Mouse (Mus musculus) urinary bladder, postnatal 36 days (tissue): ENCODE data around the gene Fbxw7.
"Not testable (repeated sequence)": the region's sequence is repeated elsewhere in the genome, so short reads cannot be mapped to it uniquely, and the experiment has no call there.

Source experiments
- DNase-seq, 2 experiments: peaks; one replicate each; pipeline ENCODE4 v3.0.0; 2022; ENCODE audit warnings: low spot score in 2 of 2, mixed read lengths in 1 of 2

Fbxw7 gene

GRCm38 (mm10) chr3:84826938-84827337 lies 11.9 kb downstream of the Fbxw7 start:
- no peak for DNase-seq

GRCm38 (mm10) chr3:84827617-84828016 lies 12.5 kb downstream of the Fbxw7 start:
- no peak for DNase-seq

- DNase-seq, result no peak
Observed at GRCm38 (mm10) chr3:84829366-84829765, 14.3 kb downstream of the Fbxw7 start.

- no peak for DNase-seq
Observed at GRCm38 (mm10) chr3:84836029-84836428, 21.0 kb downstream of the Fbxw7 start.

- no peak for DNase-seq
Observed at GRCm38 (mm10) chr3:84837984-84838383, 22.9 kb downstream of the Fbxw7 start.

GRCm38 (mm10) chr3:84839499-84839898 lies 24.4 kb downstream of the Fbxw7 start:
- no peak for DNase-seq

GRCm38 (mm10) chr3:84841271-84841670 lies 26.2 kb downstream of the Fbxw7 start:
- no peak for DNase-seq

- DNase-seq, result no peak
Observed at GRCm38 (mm10) chr3:84842793-84843192, 27.7 kb downstream of the Fbxw7 start.

- peak; percentile 30 to 32 for DNase-seq
Observed at GRCm38 (mm10) chr3:84843594-84843993, 28.5 kb downstream of the Fbxw7 start.

GRCm38 (mm10) chr3:84848798-84849197 lies 33.7 kb downstream of the Fbxw7 start:
- DNase-seq, result no peak

GRCm38 (mm10) chr3:84850418-84850817 lies 35.4 kb downstream of the Fbxw7 start:
- no peak for DNase-seq

- no peak for DNase-seq
Observed at GRCm38 (mm10) chr3:84851801-84852200, 36.7 kb downstream of the Fbxw7 start.

- peak in 1 of 2 experiments; percentile 18 for DNase-seq
Observed at GRCm38 (mm10) chr3:84852877-84853276, 37.8 kb downstream of the Fbxw7 start.

- DNase-seq, result no peak
Observed at GRCm38 (mm10) chr3:84854440-84854839, 39.4 kb downstream of the Fbxw7 start.

GRCm38 (mm10) chr3:84860669-84861068 lies 45.6 kb downstream of the Fbxw7 start:
- DNase-seq, result no peak

- not testable (repeated sequence) for DNase-seq
Observed at GRCm38 (mm10) chr3:84861817-84862216, 46.7 kb downstream of the Fbxw7 start.

GRCm38 (mm10) chr3:84865684-84866083 lies 50.6 kb downstream of the Fbxw7 start:
- DNase-seq, result no peak

- DNase-seq, result no peak
Observed at GRCm38 (mm10) chr3:84866866-84867265, 51.8 kb downstream of the Fbxw7 start.

GRCm38 (mm10) chr3:84867434-84867975 lies 52.4 kb downstream of the Fbxw7 start:
- no peak for DNase-seq

GRCm38 (mm10) chr3:84867991-84868390 lies 52.9 kb downstream of the Fbxw7 start:
- no peak for DNase-seq

GRCm38 (mm10) chr3:84870126-84870525 lies 55.1 kb downstream of the Fbxw7 start:
- no peak for DNase-seq

- DNase-seq, result no peak
Observed at GRCm38 (mm10) chr3:84875306-84875705, 60.2 kb downstream of the Fbxw7 start.

GRCm38 (mm10) chr3:84876211-84876610 lies 61.1 kb downstream of the Fbxw7 start:
- DNase-seq, result no peak

- DNase-seq, result peak in 1 of 2 experiments; percentile 11
Observed at GRCm38 (mm10) chr3:84883817-84884483, 68.9 kb downstream of the Fbxw7 start.
